Mouse (Mus musculus) small intestine, adult 2 months (tissue): ENCODE data around the gene Slc35e3. TPM values are rescaled to one million over a fixed set of nuclear protein-coding genes. Genes with fewer than 3 reads are reported as not detected.
A peak's percentile ranks its signal among the peaks of the same experiment; 100 is the strongest.

Source experiments
- H3K27ac ChIP-seq: fragments of 200-500 bp; 2 replicates; pipeline ENCODE4 v1.5.1; 2012; ENCODE audit warnings: low read depth, low read length, control low read depth, inconsistent platforms; ENCODE audit not compliant: insufficient read depth
- H3K27me3 ChIP-seq: fragments of 200-500 bp; 2 replicates; pipeline ENCODE4 v1.6.1; 2012; ENCODE audit warnings: mild to moderate bottlenecking, moderate library complexity, low read length, inconsistent platforms; ENCODE audit not compliant: control insufficient read depth, insufficient read depth
- H3K36me3 ChIP-seq: fragments of 200-500 bp; 2 replicates; pipeline ENCODE4 v1.6.1; 2012; ENCODE audit warnings: mild to moderate bottlenecking, low read length, control low read depth, inconsistent platforms; ENCODE audit not compliant: control insufficient read depth, insufficient read depth
- H3K4me1 ChIP-seq: fragments of 200-500 bp; 2 replicates; pipeline ENCODE4 v1.6.1; 2012; ENCODE audit warnings: low read length, inconsistent platforms, mixed read lengths; ENCODE audit not compliant: control insufficient read depth, insufficient read depth, insufficient read length
- H3K4me3 ChIP-seq: fragments of 200-500 bp; 2 replicates; pipeline ENCODE4 v1.5.1; 2012; ENCODE audit warnings: low read depth, mild to moderate bottlenecking, control low read depth, inconsistent platforms, low read length, moderate library complexity
- CTCF ChIP-seq: fragments of 200-500 bp; IDR thresholded peaks from 2 replicates; pipeline ENCODE4 v1.5.1; 2012; ENCODE audit warnings: low read depth, mild to moderate bottlenecking, control low read depth, inconsistent platforms, low read length, moderate library complexity, mixed read lengths; ENCODE audit not compliant: insufficient replicate concordance, insufficient read length; ENCODE audit errors: extremely low read depth
- POLR2A ChIP-seq: fragments of 200-500 bp; IDR thresholded peaks from 2 replicates; pipeline ENCODE4 v1.6.1; 2012; ENCODE audit warnings: low read depth, mild to moderate bottlenecking, control low read depth, inconsistent platforms, low read length, moderate library complexity
- WGBS: fragments of 180-500 bp; shearing (Covaris S2); methylation state at CpG from one replicate; pipeline ENCODE4 v1.1.7; 2018; 5-methylcytosine and 5-hydroxymethylcytosine counted together
- polyA plus RNA-seq: library from polyadenylated mRNA; depleted of rRNA; stranded (reverse); fragments of >200 nt; gene quantifications from 2 replicates; pipeline ENCODE4 v1.2.3, GENCODE M21; 2012; rRNA removed

Gene Slc35e3
- 6.2 and 7.4 TPM in 2 replicates for polyA plus RNA-seq

GRCm38 (mm10) chr10:117746297-117746883 is at the start of gene Slc35e3:
TSS of gene Slc35e3 (minus strand) at chr10:117746365.
- Histone ChIP-seq H3K36me3 (peaks cover 14% of the 10 kb centered on the region), H3K27ac (peak within 1 kb of the TSS; percentile 42; the same call in 1 of the 2 replicates), H3K27me3 (no peaks in the 10 kb centered on the region), H3K4me1 (no peaks in the 10 kb centered on the region), H3K4me3 (peak within 1 kb of the TSS; percentile 55)
- 14% methylated on average over 45 of the region's 46 CpGs for WGBS
- no peak for TF ChIP-seq CTCF
- no peak for TF ChIP-seq POLR2A

GRCm38 (mm10) chr10:117795206-117795605 is 49.0 kb upstream of the Slc35e3 start:
- H3K4me3 ChIP-seq = no peak overlapping the region
- H3K36me3 ChIP-seq = no peaks in the 10 kb centered on the region
- WGBS = 73% methylated on average over 4 of the region's 4 CpGs
- no peaks in the 10 kb centered on the region for H3K27me3 ChIP-seq
- no peak for TF ChIP-seq POLR2A
- no peak for TF ChIP-seq CTCF
- H3K4me1 ChIP-seq = peaks cover 2% of the 10 kb centered on the region
- no peak overlapping the region for H3K27ac ChIP-seq

GRCm38 (mm10) chr10:117793436-117794030 is 47.4 kb upstream of the Slc35e3 start:
- WGBS = 61% methylated on average over 11 of the region's 11 CpGs
- no peak overlapping the region for H3K27ac ChIP-seq

GRCm38 (mm10) chr10:117792141-117793091 is 46.3 kb upstream of the Slc35e3 start, which contains the start of gene Nup107:
TSS of gene Nup107 (minus strand) at chr10:117792705.
- peak; percentile 70 for TF ChIP-seq POLR2A
- no peak for TF ChIP-seq CTCF
- peaks cover 2% of the 10 kb centered on the region for H3K4me1 ChIP-seq
- peaks cover 4% of the 10 kb centered on the region for H3K36me3 ChIP-seq
- peak within 1 kb of the TSS; percentile 50 for H3K27ac ChIP-seq
- peak within 1 kb of the TSS; percentile 87 for H3K4me3 ChIP-seq
- H3K27me3 ChIP-seq = no peaks in the 10 kb centered on the region
- under 1% methylated on average over 75 of the region's 75 CpGs for WGBS

More at GRCm38 (mm10) chr10:117793436-117794030, 47.4 kb upstream of the Slc35e3 start:
- Histone ChIP-seq H3K27me3 (no peaks in the 10 kb centered on the region), H3K36me3 (no peaks in the 10 kb centered on the region), H3K4me3 (no peak overlapping the region), H3K4me1 (peaks cover 2% of the 10 kb centered on the region)
- no peak for TF ChIP-seq POLR2A
- TF ChIP-seq CTCF = no peak

- no peak overlapping the region for H3K4me3 ChIP-seq
- H3K27me3 ChIP-seq = no peaks in the 10 kb centered on the region
- TF ChIP-seq POLR2A = no peak
- TF ChIP-seq CTCF = no peak
- H3K36me3 ChIP-seq = peaks cover 14% of the 10 kb centered on the region
- 85% methylated on average over 2 of the region's 2 CpGs for WGBS
- H3K27ac ChIP-seq = no peak overlapping the region
- peaks cover 2% of the 10 kb centered on the region for H3K4me1 ChIP-seq
These were observed 45.0 kb upstream of the Slc35e3 start for GRCm38 (mm10) chr10:117791171-117791470.

GRCm38 (mm10) chr10:117790421-117791170 is 44.4 kb upstream of the Slc35e3 start:
- WGBS = 89% methylated on average over 17 of the region's 17 CpGs
- peaks cover 15% of the 10 kb centered on the region for H3K36me3 ChIP-seq
- no peak overlapping the region for H3K27ac ChIP-seq
- TF ChIP-seq CTCF = no peak
- no peak for TF ChIP-seq POLR2A
- no peaks in the 10 kb centered on the region for H3K27me3 ChIP-seq
- no peak overlapping the region for H3K4me3 ChIP-seq
- peaks cover 2% of the 10 kb centered on the region for H3K4me1 ChIP-seq
